Mouse (Mus musculus): ENCODE data around the gene Arid4a. TPM values are rescaled to one million over a fixed set of nuclear protein-coding genes. Genes with fewer than 3 reads are reported as not detected.
A peak's percentile ranks its signal among the peaks of the same experiment; 100 is the strongest.
"Not testable (repeated sequence)": the region's sequence is repeated elsewhere in the genome, so short reads cannot be mapped to it uniquely, and the experiment has no call there.

The Arid4a gene
- polyA plus RNA-seq, 1 experiment from 2014 or later: 17.3 TPM

DNA sequence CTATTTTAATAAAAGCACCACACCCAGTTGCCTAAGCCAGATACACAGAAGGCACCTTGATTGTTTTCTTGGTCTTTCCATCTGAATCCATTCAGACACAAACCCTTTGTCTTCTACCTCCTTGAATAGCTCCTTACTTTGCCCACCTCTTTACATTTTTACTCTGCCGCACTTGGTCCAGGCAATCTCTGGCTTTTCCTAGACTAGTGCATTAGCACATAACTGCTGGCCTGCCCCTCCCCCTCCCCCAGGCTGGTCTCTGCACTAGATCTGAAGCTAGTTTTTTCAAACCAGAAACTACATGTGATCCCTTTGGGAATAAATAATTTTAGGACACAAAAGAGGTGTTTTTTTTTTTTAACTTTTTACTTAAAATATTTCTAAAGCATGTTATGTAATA lies 37.2 kb downstream of the Arid4a start:
- no peak for DNase-seq (ENCODE audit: low read depth, low spot score)
- CTCF ChIA-PET: interaction anchor here (1.3 kb wide), 1 partner anchor 15 kb away, joined by 3 read pairs; no protein-coding TSS in a partner anchor
- no peak for TF ChIP-seq CTCF (IDR thresholded peaks at IDR 0.05)
- POLR2A ChIA-PET: no interaction called here
- H3K27me3 ChIP-seq: no peaks in the 10 kb centered on the region
- in situ Hi-C loops (cut with MboI; ENCODE audit: low pct_unique_long_range_greater_than_20kb): no loop called here
- no peak for ATAC-seq

DNA sequence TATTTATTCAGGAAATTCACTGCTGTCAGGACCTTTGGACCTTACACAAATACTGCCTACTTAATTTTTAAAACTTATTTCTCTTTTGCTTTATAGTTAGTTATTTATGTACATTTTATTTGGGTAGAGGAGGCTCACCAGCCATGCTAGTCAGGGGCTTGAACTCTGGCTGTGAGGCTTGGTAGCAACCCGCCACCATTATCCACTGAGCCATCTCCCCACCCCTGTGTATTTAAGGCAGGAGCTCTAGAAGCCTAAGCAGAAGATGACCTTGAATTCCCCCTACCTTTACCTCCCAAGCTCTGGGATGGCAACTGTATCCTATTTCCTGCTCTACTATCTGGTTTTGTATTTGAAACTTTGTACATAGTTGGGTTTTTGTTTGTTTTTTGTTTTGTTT lies 37.7 kb downstream of the Arid4a start:
- POLR2A ChIA-PET: no interaction called here
- in situ Hi-C loops (cut with MboI; ENCODE audit: low pct_unique_long_range_greater_than_20kb): no loop called here
- H3K27me3 ChIP-seq: no peaks in the 10 kb centered on the region
- DNase-seq (ENCODE audit: low read depth, low spot score): no peak
- CTCF ChIA-PET: interaction anchor here (1.3 kb wide), 1 partner anchor 15 kb away, joined by 3 read pairs; no protein-coding TSS in a partner anchor
- ATAC-seq: no peak
- no peak for TF ChIP-seq CTCF (IDR thresholded peaks at IDR 0.05)

DNA sequence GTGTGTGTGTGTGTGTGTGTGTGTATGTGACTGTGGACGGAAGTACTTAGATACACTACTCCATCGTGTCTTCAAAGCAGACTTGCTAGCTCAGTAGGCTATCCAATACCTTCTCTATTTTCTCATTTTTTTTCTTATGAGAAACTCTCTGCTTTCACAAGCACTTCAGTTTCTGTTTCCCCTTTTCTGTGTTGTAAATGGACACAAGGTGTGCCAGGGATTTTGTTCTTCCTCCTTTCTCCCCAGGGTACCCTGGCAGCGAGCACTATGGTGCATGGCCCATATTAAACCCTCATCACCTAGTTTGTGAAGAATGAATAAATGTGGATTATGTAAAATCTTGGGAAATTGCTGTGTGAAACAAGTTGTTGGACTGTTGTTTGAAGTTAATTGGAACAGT lies 39.7 kb downstream of the Arid4a start:
- in situ Hi-C loops (cut with MboI; ENCODE audit: low pct_unique_long_range_greater_than_20kb): no loop called here
- TF ChIP-seq CTCF (IDR thresholded peaks at IDR 0.05): no peak
- H3K27me3 ChIP-seq: no peaks in the 10 kb centered on the region
- ATAC-seq (no peak), DNase-seq (ENCODE audit: low read depth, low spot score) (no peak)
- ChIA-PET CTCF (interaction anchor here (0.6 kb wide), 1 partner anchor 151 kb away, joined by 3 read pairs; no protein-coding TSS in a partner anchor), POLR2A (no interaction called here)

- no peaks in the 10 kb centered on the region for H3K27me3 ChIP-seq
- in situ Hi-C loops (cut with MboI; ENCODE audit: low pct_unique_long_range_greater_than_20kb): no loop called here
- no peak for ATAC-seq
- ChIA-PET POLR2A (no interaction called here), CTCF (interaction anchor here (1.4 kb wide), 1 partner anchor 49 kb away, joined by 3 read pairs; no protein-coding TSS in a partner anchor)
- TF ChIP-seq CTCF (IDR thresholded peaks at IDR 0.05): no peak
- no peak for DNase-seq (ENCODE audit: low read depth, low spot score)
These were observed 44.0 kb downstream of the Arid4a start for GRCm38 (mm10) chr12:71059741-71060140.

- no peak for ATAC-seq
- H3K27me3 ChIP-seq: no peaks in the 10 kb centered on the region
- DNase-seq (ENCODE audit: low read depth, low spot score): no peak
- in situ Hi-C loops (cut with MboI; ENCODE audit: low pct_unique_long_range_greater_than_20kb): no loop called here
- ChIA-PET POLR2A (no interaction called here), CTCF (no interaction called here)
- no peak for TF ChIP-seq CTCF (IDR thresholded peaks at IDR 0.05)
These were observed 54.1 kb downstream of the Arid4a start for GRCm38 (mm10) chr12:71069846-71070245.

- ChIA-PET POLR2A (no interaction called here), CTCF (no interaction called here)
- no peaks in the 10 kb centered on the region for H3K27me3 ChIP-seq
- in situ Hi-C loops (cut with MboI; ENCODE audit: low pct_unique_long_range_greater_than_20kb): no loop called here
- no peak for DNase-seq (ENCODE audit: low read depth, low spot score)
- no peak for TF ChIP-seq CTCF (IDR thresholded peaks at IDR 0.05)
- no peak for ATAC-seq
These were observed 56.3 kb downstream of the Arid4a start for GRCm38 (mm10) chr12:71072048-71072447.

DNA sequence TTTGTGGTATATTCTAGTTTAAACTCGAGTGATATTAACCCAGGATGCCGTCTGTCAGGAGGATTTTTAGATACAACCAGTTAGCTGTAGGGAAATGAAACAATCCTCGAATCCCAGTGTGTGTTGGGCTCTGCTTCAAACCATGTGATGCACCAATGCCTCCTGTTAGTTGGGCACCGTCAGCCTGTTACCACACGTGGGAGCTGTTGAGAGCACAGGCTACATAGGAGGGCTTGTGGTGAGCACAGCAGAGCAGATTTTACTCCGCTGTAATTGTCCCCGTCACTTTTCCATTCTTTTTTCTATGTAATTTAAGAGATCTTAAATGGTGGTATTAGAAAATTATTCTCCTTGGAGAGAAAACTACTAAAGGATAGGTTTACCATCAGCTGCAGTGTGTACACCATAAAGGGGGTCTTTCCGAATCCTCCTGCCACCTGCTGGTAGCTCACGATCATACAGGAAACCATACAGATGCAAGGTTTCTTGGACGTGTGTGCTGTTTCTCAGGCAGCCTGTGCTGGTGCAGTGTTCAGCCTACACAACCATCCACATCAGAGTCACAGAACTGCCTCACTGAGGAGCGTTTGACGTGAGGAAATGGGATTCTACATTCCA lies 57.4 kb downstream of the Arid4a start:
- ATAC-seq: no peak
- no peak for DNase-seq (ENCODE audit: low read depth, low spot score)
- in situ Hi-C loops (cut with MboI; ENCODE audit: low pct_unique_long_range_greater_than_20kb): no loop called here
- no peaks in the 10 kb centered on the region for H3K27me3 ChIP-seq
- peak; percentile 62 for TF ChIP-seq CTCF (IDR thresholded peaks at IDR 0.05)
- CTCF ChIA-PET: no interaction called here
- POLR2A ChIA-PET: no interaction called here

DNA sequence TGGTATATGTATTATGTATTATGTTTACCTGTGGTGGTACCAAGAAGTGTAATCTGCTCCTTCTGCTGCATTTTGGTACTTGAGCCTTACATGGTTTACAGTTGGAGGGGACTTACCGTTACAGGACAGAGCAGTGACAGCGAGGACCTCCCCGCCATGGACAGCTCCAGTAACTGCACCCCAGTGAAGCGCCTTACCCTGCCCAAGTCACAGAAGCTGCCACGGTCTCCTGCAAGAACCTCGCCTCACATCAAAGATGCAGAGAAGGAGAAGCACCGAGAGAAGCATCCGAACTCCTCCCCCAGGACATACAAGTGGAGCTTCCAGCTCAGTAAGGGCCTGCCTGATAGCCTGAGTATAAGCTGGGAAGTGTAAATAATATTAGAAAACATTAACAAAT lies 70.5 kb downstream of the Arid4a start:
- H3K27me3 ChIP-seq: no peaks in the 10 kb centered on the region
- DNase-seq (ENCODE audit: low read depth, low spot score): no peak
- ChIA-PET POLR2A (no interaction called here), CTCF (no interaction called here)
- TF ChIP-seq CTCF (IDR thresholded peaks at IDR 0.05): no peak
- ATAC-seq: no peak
- in situ Hi-C loops (cut with MboI; ENCODE audit: low pct_unique_long_range_greater_than_20kb): no loop called here

GRCm38 (mm10) chr12:71104275-71104674 lies 88.5 kb downstream of the Arid4a start:
- CTCF ChIA-PET: not testable (repeated sequence)

DNA sequence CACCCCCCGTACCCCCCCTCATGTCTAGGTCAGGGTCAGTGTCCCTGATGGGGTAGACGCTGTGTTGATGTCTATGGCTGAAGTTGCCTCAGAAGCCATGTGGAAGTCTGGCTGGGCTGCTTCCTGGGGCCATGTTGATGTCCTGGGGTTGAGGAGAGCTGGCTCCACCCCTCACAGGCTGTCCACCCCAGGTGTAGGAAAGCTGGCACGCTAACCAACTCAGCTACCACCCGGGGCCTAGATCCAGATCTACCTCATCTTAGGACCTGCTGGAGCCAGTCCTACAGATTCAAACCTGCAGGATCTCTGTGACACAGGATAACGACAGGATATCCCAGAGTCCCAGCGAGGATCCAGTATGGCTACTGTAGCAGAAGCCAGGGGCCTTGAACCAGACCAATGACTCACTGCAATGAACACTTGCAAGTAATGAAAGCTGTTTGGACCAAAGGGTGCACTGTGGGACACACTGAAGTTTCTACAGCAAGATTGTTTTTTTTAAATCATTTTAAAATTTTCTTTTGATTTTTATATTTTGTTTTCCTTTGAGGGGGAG lies 91.5 kb downstream of the Arid4a start:
- CTCF ChIA-PET: no interaction called here
- H3K27me3 ChIP-seq: no peaks in the 10 kb centered on the region
- ATAC-seq (no peak), DNase-seq (ENCODE audit: low read depth, low spot score) (no peak)
- in situ Hi-C loops (cut with MboI; ENCODE audit: low pct_unique_long_range_greater_than_20kb): no loop called here
- no peak for TF ChIP-seq CTCF (IDR thresholded peaks at IDR 0.05)
- POLR2A ChIA-PET: no interaction called here

More at GRCm38 (mm10) chr12:71104275-71104674, 88.5 kb downstream of the Arid4a start:
- H3K27me3 ChIP-seq; POLR2A ChIA-PET; in situ Hi-C loops (cut with MboI; ENCODE audit: low pct_unique_long_range_greater_than_20kb); ATAC-seq; DNase-seq (ENCODE audit: low read depth, low spot score): not testable (repeated sequence)

GRCm38 (mm10) chr12:71111331-71111730 lies 95.5 kb downstream of the Arid4a start, which contains the start of gene Tomm20l:
Tomm20l (plus strand) TSS chr12:71111428.
- POLR2A ChIA-PET: interaction anchor here (0.6 kb wide), 1 partner anchor 137 kb away, joined by 5 read pairs; the partner anchor contains the start of gene Psma3
- CTCF ChIA-PET: no interaction called here
- in situ Hi-C loops (cut with MboI; ENCODE audit: low pct_unique_long_range_greater_than_20kb): no loop called here
- TF ChIP-seq CTCF (IDR thresholded peaks at IDR 0.05): no peak
- no peaks in the 10 kb centered on the region for H3K27me3 ChIP-seq
- DNase-seq (ENCODE audit: low read depth, low spot score): no peak
- ATAC-seq: no peak

All from Patski (cell line).